In genomic region chr2:26380871-26381270, GRCm38 (mm10) we compare ENCODE assay signal across 8 mouse cellular contexts. TPM values are rescaled to one million over a fixed set of nuclear protein-coding genes. Genes with fewer than 3 reads are reported as not detected.
A peak's percentile ranks its signal among the peaks of the same experiment; 100 is the strongest.
DNase-seq lines count a peak whose midpoint lies in the region; ATAC-seq and TF ChIP-seq lines count a peak whose summit lies in the region.
"Not testable (repeated sequence)": the region's sequence is repeated elsewhere in the genome, so short reads cannot be mapped to it uniquely, and the experiment has no call there.

No protein-coding gene starts in this region.

- H3K9me3 ChIP-seq in E14TG2a.4 (ENCODE audit: low read length); embryonic facial prominence, embryonic 13.5 days; hindbrain, embryonic 13.5 days; kidney, postnatal 0 days (replicated peaks; ENCODE audit: low read length); liver, embryonic 14.5 days (ENCODE audit: control insufficient read depth, low read length); midbrain, embryonic 12.5 days: not testable (repeated sequence)

- WGBS in embryonic facial prominence, embryonic 13.5 days = 33% methylated on average over 6 of the region's 6 CpGs
- WGBS in hindbrain, embryonic 13.5 days = 41% methylated on average over 6 of the region's 6 CpGs
- 34% methylated on average over 6 of the region's 6 CpGs for whole genome bisulfite sequencing in kidney, postnatal 0 days
- 13% methylated on average over 6 of the region's 6 CpGs for WGBS in liver, embryonic 14.5 days (ENCODE audit: insufficient replicate concordance)
- 38% methylated on average over 6 of the region's 6 CpGs for WGBS in midbrain, embryonic 12.5 days
- WGBS in small intestine, adult 2 months = 24% methylated on average over 6 of the region's 6 CpGs

- not testable (repeated sequence) for TF ChIP-seq POLR2A in small intestine, adult 2 months (IDR thresholded peaks at IDR 0.05; ENCODE audit: low read depth, low read length)

- H3K9ac ChIP-seq in embryonic facial prominence, embryonic 13.5 days = peak overlapping the region; percentile 89
- peak overlapping the region; percentile 86 for H3K9ac ChIP-seq in hindbrain, embryonic 13.5 days
- H3K9ac ChIP-seq in kidney, postnatal 0 days (ENCODE audit: low read depth, low read length) = peak overlapping the region; percentile 79; the same call in 1 of the 2 replicates
- H3K9ac ChIP-seq in liver, embryonic 14.5 days (replicated peaks) = not testable (repeated sequence)
- peak overlapping the region; percentile 77 for H3K9ac ChIP-seq in midbrain, embryonic 12.5 days (replicated peaks)

- H3K4me3 ChIP-seq in E14TG2a.4 (replicated peaks; ENCODE audit: low read length) = peak overlapping the region; percentile 99
- H3K4me3 ChIP-seq in embryonic facial prominence, embryonic 13.5 days = peak overlapping the region; percentile 92
- H3K4me3 ChIP-seq in gastrocnemius, adult 2 months = peak overlapping the region; percentile 90
- peak overlapping the region; percentile 79 for H3K4me3 ChIP-seq in hindbrain, embryonic 13.5 days
- H3K4me3 ChIP-seq in kidney, postnatal 0 days (replicated peaks; ENCODE audit: low read depth, low read length) = peak overlapping the region; percentile 78
- peak overlapping the region; percentile 68 to 93 for H3K4me3 ChIP-seq in liver, embryonic 14.5 days (ENCODE audit: insufficient read depth in 1 of 2, low read depth in 2 of 2, low read length in 2 of 2)
- peak overlapping the region; percentile 83 for H3K4me3 ChIP-seq in midbrain, embryonic 12.5 days
- H3K4me3 ChIP-seq in small intestine, adult 2 months (ENCODE audit: low read depth, low read length) = peak overlapping the region; percentile 98

- not testable (repeated sequence) for ATAC-seq in embryonic facial prominence, embryonic 13.5 days (ENCODE audit: insufficient number of reproducible peaks, insufficient read depth, low FRiP score, low TSS enrichment, low read depth); hindbrain, embryonic 13.5 days (ENCODE audit: low FRiP score); kidney, postnatal 0 days (replicated peaks; ENCODE audit: low FRiP score, low read depth); liver, embryonic 14.5 days (ENCODE audit: insufficient read depth)
- peak; percentile 41; the same call in 1 of the 2 replicates for ATAC-seq in midbrain, embryonic 12.5 days (ENCODE audit: low FRiP score, low read depth)

- H3K27me3 ChIP-seq in E14TG2a.4 (ENCODE audit: insufficient read depth, low read length); embryonic facial prominence, embryonic 13.5 days; hindbrain, embryonic 13.5 days; kidney, postnatal 0 days (ENCODE audit: insufficient read depth, low read length); liver, embryonic 14.5 days (ENCODE audit: control insufficient read depth, insufficient read depth, low read length); midbrain, embryonic 12.5 days; small intestine, adult 2 months (ENCODE audit: control insufficient read depth, insufficient read depth, low read length): not testable (repeated sequence)

- H3K4me2 ChIP-seq in embryonic facial prominence, embryonic 13.5 days = peak overlapping the region; percentile 93
- H3K4me2 ChIP-seq in hindbrain, embryonic 13.5 days = peak overlapping the region; percentile 97
- peak overlapping the region; percentile 95 for H3K4me2 ChIP-seq in kidney, postnatal 0 days (ENCODE audit: low read length)
- peak overlapping the region; percentile 83 for H3K4me2 ChIP-seq in liver, embryonic 14.5 days (ENCODE audit: low read depth)
- peak overlapping the region; percentile 84 for H3K4me2 ChIP-seq in midbrain, embryonic 12.5 days (replicated peaks)

- peaks cover 74% of the 10 kb centered on the region for H3K36me3 ChIP-seq in E14TG2a.4 (ENCODE audit: insufficient read depth, low read length)
- H3K36me3 ChIP-seq in embryonic facial prominence, embryonic 13.5 days = peaks cover 66% of the 10 kb centered on the region
- peaks cover 73% of the 10 kb centered on the region for H3K36me3 ChIP-seq in hindbrain, embryonic 13.5 days
- H3K36me3 ChIP-seq in kidney, postnatal 0 days (ENCODE audit: insufficient read depth, low read length) = peaks cover 44% of the 10 kb centered on the region
- peaks cover 48% of the 10 kb centered on the region for H3K36me3 ChIP-seq in liver, embryonic 14.5 days (replicated peaks; ENCODE audit: control insufficient read depth, insufficient read depth, low read depth)
- peaks cover 65% of the 10 kb centered on the region for H3K36me3 ChIP-seq in midbrain, embryonic 12.5 days
- H3K36me3 ChIP-seq in small intestine, adult 2 months (ENCODE audit: control insufficient read depth, insufficient read depth, low read length) = peaks cover 40% of the 10 kb centered on the region

- not testable (repeated sequence) for TF ChIP-seq EP300 in liver, embryonic 14.5 days (IDR thresholded peaks at IDR 0.05; ENCODE audit: low read depth)

- TF ChIP-seq CTCF in E14TG2a.4 (conservative IDR thresholded peaks at IDR 0.05; ENCODE audit: low read length); gastrocnemius, adult 2 months (IDR thresholded peaks at IDR 0.05); kidney, postnatal 0 days (IDR thresholded peaks at IDR 0.05; ENCODE audit: low read depth); liver, embryonic 14.5 days (IDR thresholded peaks at IDR 0.05; ENCODE audit: low read depth); small intestine, adult 2 months (IDR thresholded peaks at IDR 0.05; ENCODE audit: extremely low read depth, insufficient read length, insufficient replicate concordance, low read depth, low read length): not testable (repeated sequence)

- not testable (repeated sequence) for H3K27ac ChIP-seq in embryonic facial prominence, embryonic 13.5 days; kidney, postnatal 0 days; liver, embryonic 14.5 days; small intestine, adult 2 months (ENCODE audit: insufficient read depth, low read depth, low read length)
- peak overlapping the region; percentile 88 for H3K27ac ChIP-seq in gastrocnemius, adult 2 months
- H3K27ac ChIP-seq in hindbrain, embryonic 13.5 days = peak overlapping the region; percentile 55
- peak overlapping the region; percentile 66 for H3K27ac ChIP-seq in midbrain, embryonic 12.5 days (replicated peaks)

- intact Hi-C loops in gastrocnemius, adult 2 months (cut with DNase I) = not testable (repeated sequence)

- not testable (repeated sequence) for DNase-seq in gastrocnemius, adult 2 months; kidney, postnatal 0 days (ENCODE audit: low spot score); liver, embryonic 14.5 days (ENCODE audit: low read depth in 3 of 3, low spot score in 3 of 3)

- H3K4me1 ChIP-seq in E14TG2a.4 (replicated peaks; ENCODE audit: low read depth, low read length) = peaks cover 18% of the 10 kb centered on the region
- H3K4me1 ChIP-seq in embryonic facial prominence, embryonic 13.5 days; kidney, postnatal 0 days (replicated peaks; ENCODE audit: insufficient read depth, low read length); liver, embryonic 14.5 days (replicated peaks; ENCODE audit: control insufficient read depth in 2 of 2, insufficient read depth in 2 of 2, low read length in 1 of 2); small intestine, adult 2 months (ENCODE audit: control insufficient read depth, insufficient read depth, insufficient read length, low read length): not testable (repeated sequence)
- H3K4me1 ChIP-seq in hindbrain, embryonic 13.5 days (replicated peaks) = peaks cover 21% of the 10 kb centered on the region
- peaks cover 14% of the 10 kb centered on the region for H3K4me1 ChIP-seq in midbrain, embryonic 12.5 days

RNA-seq across cellular contexts. Expression of gene Snapc4, which starts 0.4 kb away (rescaled TPM):
- 33.9 and 38.9 TPM in 2 replicates for polyA plus RNA-seq in embryonic facial prominence, embryonic 13.5 days (2015; fragmentation: Nextera tagmentation; extraction: Ambion mirVana)
- 1 to 10 TPM; 7.5 to 8.6 TPM for total RNA-seq in gastrocnemius, adult 2 months (2021)
- 27.8 and 35.2 TPM in 2 replicates for polyA plus RNA-seq in hindbrain, embryonic 13.5 days (2015; fragmentation: Nextera tagmentation; extraction: Ambion mirVana)
- 12.9 and 14.6 TPM in 2 replicates for polyA plus RNA-seq in kidney, postnatal 0 days (2015; fragmentation: Nextera tagmentation; extraction: Ambion mirVana)
- 10.7 and 11.0 TPM in 2 replicates for polyA plus RNA-seq in liver, embryonic 14.5 days (2012; rRNA removed)
- 6.3 and 6.6 TPM in 2 replicates for polyA plus RNA-seq in liver, embryonic 14.5 days (2014; fragmentation: Nextera tagmentation; extraction: Ambion mirVana)
- polyA plus RNA-seq in midbrain, embryonic 12.5 days (2016; fragmentation: Nextera tagmentation; extraction: Ambion mirVana) = 36.9 and 41.5 TPM in 2 replicates
- polyA plus RNA-seq in small intestine, adult 2 months (2012; rRNA removed) = 14.0 and 20.4 TPM in 2 replicates

RNA-seq across cellular contexts. Expression of gene Entr1, which starts 8.2 kb away (rescaled TPM):
- polyA plus RNA-seq in embryonic facial prominence, embryonic 13.5 days (2015; fragmentation: Nextera tagmentation; extraction: Ambion mirVana) = 142 and 153 TPM in 2 replicates
- 10 to 100 TPM; 25.2 to 33.1 TPM for total RNA-seq in gastrocnemius, adult 2 months (2021)
- 154 and 162 TPM in 2 replicates for polyA plus RNA-seq in hindbrain, embryonic 13.5 days (2015; fragmentation: Nextera tagmentation; extraction: Ambion mirVana)
- polyA plus RNA-seq in kidney, postnatal 0 days (2015; fragmentation: Nextera tagmentation; extraction: Ambion mirVana) = 88.0 and 94.9 TPM in 2 replicates
- polyA plus RNA-seq in liver, embryonic 14.5 days (2012; rRNA removed) = 26.3 and 35.3 TPM in 2 replicates
- polyA plus RNA-seq in liver, embryonic 14.5 days (2014; fragmentation: Nextera tagmentation; extraction: Ambion mirVana) = 36.0 and 41.6 TPM in 2 replicates
- polyA plus RNA-seq in midbrain, embryonic 12.5 days (2016; fragmentation: Nextera tagmentation; extraction: Ambion mirVana) = 169 and 170 TPM in 2 replicates
- polyA plus RNA-seq in small intestine, adult 2 months (2012; rRNA removed) = 31.3 and 60.0 TPM in 2 replicates

RNA-seq across cellular contexts. Expression of gene Pmpca, which starts 8.3 kb away (rescaled TPM):
- polyA plus RNA-seq in embryonic facial prominence, embryonic 13.5 days (2015; fragmentation: Nextera tagmentation; extraction: Ambion mirVana) = 92.3 and 98.7 TPM in 2 replicates
- total RNA-seq in gastrocnemius, adult 2 months (2021) = 100 to 1,000 TPM; 133 to 141 TPM
- polyA plus RNA-seq in hindbrain, embryonic 13.5 days (2015; fragmentation: Nextera tagmentation; extraction: Ambion mirVana) = 94.3 and 95.6 TPM in 2 replicates
- polyA plus RNA-seq in kidney, postnatal 0 days (2015; fragmentation: Nextera tagmentation; extraction: Ambion mirVana) = 74.3 and 80.9 TPM in 2 replicates
- polyA plus RNA-seq in liver, embryonic 14.5 days (2012; rRNA removed) = 32.5 and 41.8 TPM in 2 replicates
- polyA plus RNA-seq in liver, embryonic 14.5 days (2014; fragmentation: Nextera tagmentation; extraction: Ambion mirVana) = 45.5 and 50.1 TPM in 2 replicates
- polyA plus RNA-seq in midbrain, embryonic 12.5 days (2016; fragmentation: Nextera tagmentation; extraction: Ambion mirVana) = 126 and 128 TPM in 2 replicates
- polyA plus RNA-seq in small intestine, adult 2 months (2012; rRNA removed) = 12.0 and 17.7 TPM in 2 replicates

RNA-seq across cellular contexts. Expression of gene Card9, which starts 20.2 kb away (rescaled TPM):
- 0.81 and 1.3 TPM in 2 replicates for polyA plus RNA-seq in embryonic facial prominence, embryonic 13.5 days (2015; fragmentation: Nextera tagmentation; extraction: Ambion mirVana)
- 1 to 10 TPM; 1.1 to 1.2 TPM for total RNA-seq in gastrocnemius, adult 2 months (2021)
- polyA plus RNA-seq in hindbrain, embryonic 13.5 days (2015; fragmentation: Nextera tagmentation; extraction: Ambion mirVana) = 1.3 and 1.6 TPM in 2 replicates
- polyA plus RNA-seq in kidney, postnatal 0 days (2015; fragmentation: Nextera tagmentation; extraction: Ambion mirVana) = 1.1 TPM in 2 replicates
- polyA plus RNA-seq in liver, embryonic 14.5 days (2012; rRNA removed) = 6.4 and 6.8 TPM in 2 replicates
- polyA plus RNA-seq in liver, embryonic 14.5 days (2014; fragmentation: Nextera tagmentation; extraction: Ambion mirVana) = 1.1 and 2.3 TPM in 2 replicates
- polyA plus RNA-seq in midbrain, embryonic 12.5 days (2016; fragmentation: Nextera tagmentation; extraction: Ambion mirVana) = 2.0 and 2.1 TPM in 2 replicates
- 3.3 and 4.5 TPM in 2 replicates for polyA plus RNA-seq in small intestine, adult 2 months (2012; rRNA removed)

RNA-seq across cellular contexts. Expression of gene Inpp5e, which starts 28.1 kb away (rescaled TPM):
- polyA plus RNA-seq in embryonic facial prominence, embryonic 13.5 days (2015; fragmentation: Nextera tagmentation; extraction: Ambion mirVana) = 24.2 and 24.5 TPM in 2 replicates
- 1 to 10 TPM; 7.9 to 9.3 TPM for total RNA-seq in gastrocnemius, adult 2 months (2021)
- 24.9 and 27.0 TPM in 2 replicates for polyA plus RNA-seq in hindbrain, embryonic 13.5 days (2015; fragmentation: Nextera tagmentation; extraction: Ambion mirVana)
- polyA plus RNA-seq in kidney, postnatal 0 days (2015; fragmentation: Nextera tagmentation; extraction: Ambion mirVana) = 18.6 and 18.9 TPM in 2 replicates
- polyA plus RNA-seq in liver, embryonic 14.5 days (2012; rRNA removed) = 6.9 and 9.1 TPM in 2 replicates
- polyA plus RNA-seq in liver, embryonic 14.5 days (2014; fragmentation: Nextera tagmentation; extraction: Ambion mirVana) = 4.1 and 5.4 TPM in 2 replicates
- 31.4 and 33.8 TPM in 2 replicates for polyA plus RNA-seq in midbrain, embryonic 12.5 days (2016; fragmentation: Nextera tagmentation; extraction: Ambion mirVana)
- polyA plus RNA-seq in small intestine, adult 2 months (2012; rRNA removed) = 9.0 and 17.4 TPM in 2 replicates
